Mouse (Mus musculus): ENCODE data around the gene Tbc1d4.

DNA sequence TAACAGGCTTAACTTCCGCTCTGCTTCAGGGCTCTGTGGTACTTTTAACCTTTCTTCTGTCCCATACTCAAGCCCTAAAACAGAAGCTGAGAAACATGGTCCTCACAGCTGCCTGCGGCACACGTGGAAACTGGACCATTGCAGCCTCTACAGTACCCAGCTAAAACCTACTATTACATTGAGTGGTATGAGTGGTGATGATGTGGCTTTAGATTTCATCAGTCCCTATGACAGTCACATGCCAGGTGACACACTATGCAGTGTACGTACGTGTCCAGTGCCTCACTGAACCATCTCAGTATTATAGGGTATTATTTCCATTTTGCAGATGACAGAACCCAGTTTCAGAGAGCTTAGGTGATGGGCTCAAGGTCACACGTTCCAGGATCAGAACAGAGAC is 28.4 kb upstream of the Tbc1d4 start:
- TF ChIP-seq CTCF (IDR thresholded peaks at IDR 0.05; ENCODE audit: borderline replicate concordance, extremely low read depth, insufficient read depth, insufficient read length) (no peak), POLR2A (IDR thresholded peaks at IDR 0.05; ENCODE audit: borderline replicate concordance, extremely low read depth, insufficient read depth, insufficient read length, poor library complexity, severe bottlenecking) (no peak)

Data from brain, embryonic 14.5 days (tissue).